Mouse (Mus musculus): ENCODE data around the gene Tspan9.

The Tspan9 gene

GRCm38 (mm10) chr6:128010135-128010971, 133.0 kb downstream of the Tspan9 start:
- DNase-seq: no peak

DNA sequence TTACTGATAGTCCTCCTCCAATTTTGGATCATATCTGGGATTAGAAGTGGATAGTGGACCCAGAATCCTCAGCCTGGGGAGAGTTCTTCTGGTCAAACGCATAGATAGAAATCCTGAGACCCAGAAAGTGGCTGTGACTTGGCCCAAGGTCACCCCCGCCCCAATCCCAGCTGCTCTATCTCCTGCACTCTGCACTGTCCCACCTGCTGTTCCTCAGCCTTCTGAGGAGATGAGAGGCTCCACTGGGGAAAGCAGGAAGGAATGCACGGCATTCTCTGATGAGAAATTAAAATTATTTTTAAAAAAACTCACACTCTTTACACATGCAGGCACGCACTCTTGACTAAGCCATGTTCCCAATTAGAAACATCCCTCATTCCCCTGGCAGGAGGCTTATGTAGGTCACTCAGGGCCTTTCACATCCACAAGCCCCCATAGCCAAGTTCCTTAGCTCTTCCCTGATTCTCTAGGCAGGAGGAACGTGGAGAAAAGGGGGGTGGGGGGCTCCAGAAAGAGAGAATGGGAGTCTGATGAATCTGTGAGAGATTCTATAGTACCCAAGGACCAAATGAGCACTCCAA, 135.3 kb downstream of the Tspan9 start:
- no peak for DNase-seq

- DNase-seq: no peak
These were observed 136.1 kb downstream of the Tspan9 start for GRCm38 (mm10) chr6:128007241-128007701.

DNA sequence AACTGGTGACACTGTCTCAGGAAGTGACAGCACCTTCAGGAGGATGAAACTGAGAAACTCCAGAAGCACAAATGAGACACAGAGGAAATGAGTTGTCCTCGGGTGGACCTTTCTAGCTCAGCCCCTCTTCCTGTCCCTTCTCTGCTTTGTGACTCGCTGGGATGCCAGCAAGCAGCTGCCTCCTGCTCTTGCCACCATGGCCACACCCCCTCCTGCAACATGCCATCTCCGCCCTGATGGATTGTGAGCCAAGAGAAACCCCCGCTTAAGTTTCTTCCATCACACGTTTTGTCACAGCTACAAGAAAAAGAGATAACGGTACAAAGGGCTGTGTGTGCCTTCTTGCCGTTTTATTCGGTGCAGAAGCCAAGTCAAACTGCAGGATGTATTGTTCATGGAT, 137.2 kb downstream of the Tspan9 start:
- DNase-seq: no peak

- DNase-seq: no peak
These were observed 138.8 kb downstream of the Tspan9 start for GRCm38 (mm10) chr6:128004544-128004943.

GRCm38 (mm10) chr6:128003542-128003941, 139.9 kb downstream of the Tspan9 start:
- no peak for DNase-seq

GRCm38 (mm10) chr6:128002667-128003066, 140.7 kb downstream of the Tspan9 start:
- DNase-seq: no peak

DNA sequence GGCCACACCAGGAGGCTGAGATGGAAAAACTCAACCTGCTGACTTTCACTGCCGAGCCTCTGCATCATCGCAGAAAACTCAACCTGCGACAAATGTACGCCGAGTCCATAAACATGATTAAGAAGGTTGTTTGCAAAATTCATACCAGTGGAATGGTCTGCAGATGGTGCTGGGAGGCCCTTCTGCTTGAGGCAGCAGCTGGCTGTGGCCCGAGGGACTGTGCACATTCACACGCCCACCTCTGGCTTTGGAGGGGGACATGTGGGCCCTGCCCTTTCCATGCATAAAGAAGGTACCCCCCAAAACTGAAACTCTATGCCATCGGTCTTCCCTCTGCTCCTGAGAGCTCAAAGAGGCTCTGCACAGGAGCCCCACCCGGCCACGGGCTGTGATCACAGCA, 141.3 kb downstream of the Tspan9 start:
- DNase-seq: no peak

- no peak for DNase-seq
These were observed 141.8 kb downstream of the Tspan9 start for GRCm38 (mm10) chr6:128001587-128001986.

- no peak for DNase-seq
These were observed 142.6 kb downstream of the Tspan9 start for GRCm38 (mm10) chr6:128000777-128001176.

DNA sequence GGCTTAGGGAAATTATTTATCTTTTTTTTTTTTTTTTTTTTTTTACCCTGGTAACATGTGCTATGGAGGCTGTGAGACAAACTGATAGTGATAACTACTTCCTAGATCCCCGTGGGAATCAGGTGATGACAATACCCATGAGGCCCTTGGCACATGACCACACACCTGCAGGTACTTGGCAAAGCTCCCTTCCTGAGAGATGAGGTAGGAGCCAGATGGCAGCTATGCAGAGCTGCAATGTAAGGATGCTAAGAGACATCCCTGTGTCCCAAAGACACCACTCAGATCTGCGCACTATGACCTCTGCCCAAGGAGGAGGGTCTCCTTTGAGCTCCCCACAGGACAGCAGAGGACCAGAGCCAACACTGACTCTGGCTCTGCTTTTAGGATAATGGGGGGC, 144.3 kb downstream of the Tspan9 start:
- no peak for DNase-seq

DNA sequence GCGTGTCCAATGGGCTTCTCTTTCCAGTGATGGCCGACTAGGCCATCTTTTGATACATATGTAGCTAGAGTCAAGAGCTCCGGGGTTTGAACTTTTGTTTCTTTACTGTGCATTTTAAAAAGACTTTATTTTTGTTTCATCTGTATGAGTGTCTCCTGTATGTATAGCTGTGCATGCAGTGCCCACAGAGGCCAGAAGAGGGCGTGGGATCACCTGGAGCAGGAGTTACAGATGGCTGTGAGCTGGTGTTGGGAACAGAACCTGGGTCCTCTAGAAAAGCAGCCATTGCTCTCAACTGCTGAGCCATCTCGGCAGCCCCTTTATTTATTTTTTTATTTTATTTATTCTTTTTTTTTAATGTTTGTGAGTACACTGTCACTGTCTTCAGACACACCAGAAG, 146.5 kb downstream of the Tspan9 start:
- DNase-seq: no peak

GRCm38 (mm10) chr6:127992993-127993392, 150.4 kb downstream of the Tspan9 start:
- DNase-seq: no peak

- DNase-seq: no peak
These were observed 151.8 kb downstream of the Tspan9 start for GRCm38 (mm10) chr6:127991509-127992176.

- peak; percentile 66 for DNase-seq
These were observed 153.7 kb downstream of the Tspan9 start for GRCm38 (mm10) chr6:127989624-127990212.

DNA sequence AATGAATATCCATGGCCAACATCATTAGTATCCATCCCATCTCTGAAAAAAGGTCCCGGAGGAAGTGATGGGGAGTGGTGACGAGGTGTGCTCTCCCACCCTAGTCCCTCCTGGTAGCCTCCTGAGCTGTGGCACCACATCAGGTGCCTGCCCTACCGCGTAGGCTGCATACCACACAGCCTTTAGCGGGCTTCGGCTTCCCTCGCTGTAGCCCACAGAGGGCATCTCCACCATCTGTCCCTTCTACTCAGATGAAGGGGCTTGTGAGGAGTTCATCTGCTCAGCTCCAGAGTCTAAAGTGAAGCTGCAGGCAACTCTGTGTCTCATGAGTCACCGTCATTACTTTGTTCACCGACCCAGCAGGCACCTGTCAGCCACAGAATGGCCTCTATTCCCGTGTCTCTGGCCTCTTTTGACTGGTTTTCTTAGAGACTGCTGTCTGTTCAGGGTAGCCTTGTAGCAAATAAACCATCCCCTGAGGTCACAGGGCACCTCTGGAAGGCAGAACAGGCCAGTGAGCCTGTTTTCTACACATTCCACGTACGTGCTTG, 154.4 kb downstream of the Tspan9 start:
- no peak for DNase-seq

DNA sequence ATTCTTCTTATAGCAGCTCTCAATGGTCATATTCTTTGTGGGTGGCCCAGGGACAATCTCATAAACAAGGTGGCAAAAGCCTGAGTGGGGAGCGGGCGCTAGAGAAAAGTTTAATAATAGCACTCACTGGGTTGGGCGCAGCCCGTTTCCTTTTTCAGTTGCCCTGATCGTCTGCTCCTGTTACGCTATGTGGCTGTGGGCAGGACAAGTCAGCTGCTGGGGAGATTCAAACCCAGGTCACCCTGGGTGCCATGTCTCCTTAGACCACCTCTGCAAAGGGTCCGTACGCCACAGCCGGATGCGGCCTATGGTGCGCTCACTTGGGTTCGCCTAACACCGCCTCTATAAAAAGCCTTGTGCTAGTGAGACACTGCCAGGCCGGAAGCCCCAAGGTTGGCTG, 156.0 kb downstream of the Tspan9 start:
- no peak for DNase-seq

DNA sequence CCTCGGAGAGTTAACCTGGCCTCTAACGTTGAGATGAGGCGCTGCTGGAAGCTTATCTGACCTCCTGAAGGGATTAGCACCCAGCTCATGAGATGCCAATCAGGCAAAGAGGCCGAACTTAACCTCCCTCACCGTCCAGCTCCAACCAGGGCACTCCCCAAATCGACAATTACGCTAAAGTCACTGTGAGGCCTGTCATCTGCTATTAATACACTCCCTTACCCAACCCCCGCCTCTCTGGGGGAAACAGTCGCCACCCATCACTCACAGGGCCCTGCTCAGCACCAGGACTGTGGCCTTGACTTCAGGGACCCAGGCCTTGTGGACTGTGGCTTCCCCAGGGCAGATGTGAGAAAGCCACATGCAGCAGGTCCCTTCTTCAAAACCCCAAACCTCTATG, 157.0 kb downstream of the Tspan9 start:
- DNase-seq: no peak

GRCm38 (mm10) chr6:127981176-127981575, 162.2 kb downstream of the Tspan9 start:
- no peak for DNase-seq

- no peak for DNase-seq
These were observed 162.9 kb downstream of the Tspan9 start for GRCm38 (mm10) chr6:127980381-127981045.

DNA sequence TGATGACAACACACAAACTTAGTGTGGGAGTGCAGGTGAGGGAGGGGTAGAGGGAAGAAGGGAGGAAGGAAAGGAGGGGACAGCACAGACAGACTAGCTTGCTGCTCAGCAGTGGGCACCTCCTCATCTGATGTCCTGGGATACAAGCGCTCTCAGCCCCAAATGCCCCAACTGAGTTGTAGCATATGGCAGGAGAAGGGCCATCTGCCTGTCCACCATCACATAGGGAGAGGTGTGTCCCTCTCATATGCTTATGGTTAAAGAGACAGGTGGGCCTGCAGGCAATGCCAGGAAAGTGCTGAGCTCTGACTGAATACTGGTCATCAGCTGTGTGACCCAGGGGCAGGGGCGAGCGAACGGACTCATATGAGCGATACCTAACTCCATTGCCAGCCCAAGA, 163.6 kb downstream of the Tspan9 start:
- no peak for DNase-seq

GRCm38 (mm10) chr6:127978941-127979340, 164.5 kb downstream of the Tspan9 start:
- no peak for DNase-seq

- DNase-seq: no peak
These were observed 166.7 kb downstream of the Tspan9 start for GRCm38 (mm10) chr6:127976695-127977094.

Measured in right cerebral cortex, postnatal 25 days (tissue).